Mouse (Mus musculus) megakaryocyte, adult 5-6 weeks (primary cell): ENCODE results near the gene Pou6f1. TPM values are rescaled to one million over a fixed set of nuclear protein-coding genes. Genes with fewer than 3 reads are reported as not detected.

ENCODE experiments used
- ATAC-seq: 2 replicates; pipeline ENCODE4 v1.8.0; 2016; ENCODE audit warnings: mild to moderate bottlenecking, inconsistent platforms; ENCODE audit not compliant: poor library complexity, severe bottlenecking
- total RNA-seq, 2 experiments: library from RNA; stranded (forward) in 1 of 2; stranded (reverse) in 1 of 2; fragments of 153-499, 151-499 nt in 1 of 2; fragments of 221-1000, 200-1000 nt in 1 of 2; gene quantifications; 2 replicates each; pipeline versions ENCODE4 v1.2.3 to v1.2.4; 2015 to 2017

Pou6f1 gene
- total RNA-seq (2015): 1.0 and 1.1 TPM in 2 replicates
- total RNA-seq (2017): 0.37 and 0.73 TPM in 2 replicates

GRCm38 (mm10) chr15:100599276-100600046, at the start of gene Pou6f1:
Gene Pou6f1, minus strand, starts transcription at chr15:100599984.
- ATAC-seq: no peak

GRCm38 (mm10) chr15:100646161-100646560, 46.4 kb upstream of the Pou6f1 start:
- no peak for ATAC-seq

GRCm38 (mm10) chr15:100642451-100642850, 42.7 kb upstream of the Pou6f1 start:
- ATAC-seq: no peak

DNA sequence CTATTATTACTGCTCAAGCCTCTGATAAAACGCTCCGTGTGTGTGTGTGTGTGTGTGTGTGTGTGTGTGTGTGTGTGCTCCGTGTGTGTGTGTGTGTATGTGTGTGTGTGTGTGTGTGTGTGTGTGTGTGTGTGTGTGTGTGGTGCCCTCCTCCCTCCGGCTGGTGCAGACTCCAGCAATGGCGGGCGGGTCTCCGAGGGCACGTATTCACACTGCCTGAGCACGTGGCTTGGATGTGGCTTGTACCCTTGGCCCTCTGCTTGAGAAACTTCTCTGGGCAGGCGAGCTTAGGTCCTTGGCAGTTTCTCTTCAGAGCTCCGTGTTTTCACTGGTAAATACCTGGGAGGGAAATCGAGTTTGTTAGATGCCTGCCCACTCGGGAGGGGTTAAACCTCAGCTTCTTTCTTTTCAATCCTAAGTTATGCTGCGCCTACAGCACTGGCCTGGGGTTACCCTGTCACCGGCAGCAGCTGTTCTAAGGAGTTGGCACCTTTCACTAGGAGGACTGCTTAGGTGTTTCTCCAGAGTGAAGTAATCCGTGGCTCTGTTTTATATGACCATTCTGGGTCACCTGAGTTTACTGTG, 41.5 kb upstream of the Pou6f1 start:
- ATAC-seq: no peak

GRCm38 (mm10) chr15:100639972-100640750, 40.4 kb upstream of the Pou6f1 start:
- no peak for ATAC-seq

DNA sequence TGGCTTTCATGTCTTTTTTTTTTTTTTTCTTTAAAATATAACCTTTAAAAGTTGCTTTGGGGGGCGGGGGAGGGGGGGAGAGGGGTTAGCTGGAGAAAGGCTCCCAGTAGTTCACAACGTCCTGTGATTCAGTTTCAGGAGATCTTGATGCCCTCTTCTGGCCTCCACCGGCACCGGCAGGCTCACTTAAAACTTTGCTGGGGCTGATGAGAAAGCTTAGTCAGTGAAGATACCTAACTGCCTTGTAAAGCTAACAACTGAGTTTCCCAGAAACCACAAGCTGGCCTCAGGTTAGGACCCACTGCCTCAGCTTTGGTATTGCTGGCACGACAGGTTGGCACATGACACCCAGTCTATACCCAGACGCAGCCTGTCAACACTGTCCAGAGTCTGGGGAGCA, 37.9 kb upstream of the Pou6f1 start:
- peak; percentile 50 for ATAC-seq

GRCm38 (mm10) chr15:100636700-100637501, 37.1 kb upstream of the Pou6f1 start, which contains the start of gene Smagp:
Gene Smagp, minus strand, starts transcription at chr15:100636940.
- peak; percentile 33 for ATAC-seq

- no peak for ATAC-seq
Observed at GRCm38 (mm10) chr15:100635851-100636645, 36.3 kb upstream of the Pou6f1 start.

DNA sequence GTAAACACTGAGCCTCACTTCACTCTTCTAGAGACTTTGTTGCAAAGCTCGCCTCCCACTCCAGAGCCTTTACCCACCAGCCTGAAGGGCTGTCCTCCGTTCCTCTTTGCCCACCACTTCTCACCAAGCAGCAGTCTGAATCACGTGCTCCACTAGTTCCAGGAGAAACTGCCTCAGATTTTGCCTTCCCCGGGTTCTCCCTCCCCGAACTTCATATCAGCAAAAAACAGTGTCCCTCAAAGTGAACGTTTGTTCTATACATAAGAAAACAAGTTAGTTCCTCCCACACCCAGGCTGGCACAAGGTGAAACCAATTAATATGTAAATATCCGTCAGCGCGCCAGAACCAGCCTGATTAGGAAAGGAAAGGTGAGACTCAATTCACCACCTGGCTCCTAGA, 35.5 kb upstream of the Pou6f1 start:
- no peak for ATAC-seq

DNA sequence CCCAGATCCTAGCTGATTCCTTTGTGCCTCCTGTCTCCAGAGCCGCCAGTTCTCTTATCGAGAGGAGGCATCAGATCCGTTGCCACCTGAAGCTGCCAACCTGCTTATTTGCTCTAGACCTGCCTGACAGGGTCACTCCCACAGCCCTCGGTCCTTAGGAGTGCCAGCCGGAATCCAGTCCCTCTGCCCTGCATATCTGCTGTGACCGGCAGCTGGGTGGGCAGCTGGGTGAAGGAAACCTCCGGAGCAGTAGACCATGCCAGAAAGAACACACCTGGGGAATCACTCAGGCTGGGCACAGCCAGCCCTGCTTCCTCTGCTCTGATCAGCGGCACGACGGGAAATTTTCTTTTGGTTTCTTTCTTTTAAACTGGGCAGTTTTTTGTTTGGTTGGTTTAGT, 33.6 kb upstream of the Pou6f1 start:
- ATAC-seq: no peak

GRCm38 (mm10) chr15:100632323-100632722, 32.5 kb upstream of the Pou6f1 start:
- no peak for ATAC-seq

DNA sequence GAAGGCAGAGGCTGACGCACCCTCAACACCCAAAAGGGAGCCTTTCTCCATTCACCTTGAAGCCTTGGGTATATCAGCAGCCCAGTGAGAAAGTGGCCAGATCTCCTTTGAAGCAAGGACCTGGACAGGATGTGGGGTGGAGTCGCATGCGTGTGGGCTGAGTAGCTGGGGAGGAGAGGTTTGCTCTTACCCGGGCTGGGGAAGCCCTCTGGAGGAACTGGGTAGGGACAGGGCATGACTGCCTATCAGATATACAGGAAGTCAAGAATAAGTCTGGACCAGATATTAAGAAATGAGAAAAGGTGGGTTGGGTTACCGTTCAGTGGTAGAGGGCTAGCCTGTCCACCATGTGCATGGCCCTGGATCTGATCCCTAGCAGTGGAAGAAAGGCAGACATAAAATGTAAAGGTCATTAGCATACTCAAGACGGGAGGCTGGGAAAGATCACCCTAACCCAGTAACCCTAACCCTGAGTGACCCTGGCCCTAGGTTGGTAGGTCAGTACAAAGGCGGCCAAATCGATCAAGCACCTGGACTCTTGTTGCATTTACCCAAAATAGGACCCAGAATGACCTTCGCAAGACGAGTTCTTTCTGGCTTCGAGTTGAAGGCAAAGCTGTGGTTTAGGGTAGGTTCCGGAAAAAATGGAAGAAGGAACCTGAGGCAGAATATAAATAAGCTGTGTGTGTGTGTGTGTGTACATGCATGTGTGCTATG, 31.8 kb upstream of the Pou6f1 start:
- peak; percentile 80 for ATAC-seq

DNA sequence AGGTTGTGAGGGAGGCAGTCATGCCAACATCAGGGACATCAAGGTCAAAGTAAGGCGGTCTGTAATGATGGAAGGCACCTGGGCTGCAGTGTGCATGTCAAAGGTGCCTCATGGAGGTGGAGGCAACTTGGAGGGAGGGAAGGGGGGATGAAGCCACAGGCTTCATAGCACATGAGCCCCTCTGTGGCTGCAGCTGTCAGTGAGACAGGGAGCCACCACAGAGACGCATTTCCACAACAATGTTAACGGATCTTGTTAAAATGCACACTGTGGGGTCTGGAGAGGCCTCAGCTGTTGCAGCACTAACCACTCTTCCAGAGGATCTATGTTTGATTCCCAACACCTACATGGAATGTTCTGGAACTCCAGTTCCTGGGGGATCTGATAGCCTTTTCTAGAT, 30.3 kb upstream of the Pou6f1 start:
- ATAC-seq: no peak

GRCm38 (mm10) chr15:100628797-100629196, 29.0 kb upstream of the Pou6f1 start:
- no peak for ATAC-seq

DNA sequence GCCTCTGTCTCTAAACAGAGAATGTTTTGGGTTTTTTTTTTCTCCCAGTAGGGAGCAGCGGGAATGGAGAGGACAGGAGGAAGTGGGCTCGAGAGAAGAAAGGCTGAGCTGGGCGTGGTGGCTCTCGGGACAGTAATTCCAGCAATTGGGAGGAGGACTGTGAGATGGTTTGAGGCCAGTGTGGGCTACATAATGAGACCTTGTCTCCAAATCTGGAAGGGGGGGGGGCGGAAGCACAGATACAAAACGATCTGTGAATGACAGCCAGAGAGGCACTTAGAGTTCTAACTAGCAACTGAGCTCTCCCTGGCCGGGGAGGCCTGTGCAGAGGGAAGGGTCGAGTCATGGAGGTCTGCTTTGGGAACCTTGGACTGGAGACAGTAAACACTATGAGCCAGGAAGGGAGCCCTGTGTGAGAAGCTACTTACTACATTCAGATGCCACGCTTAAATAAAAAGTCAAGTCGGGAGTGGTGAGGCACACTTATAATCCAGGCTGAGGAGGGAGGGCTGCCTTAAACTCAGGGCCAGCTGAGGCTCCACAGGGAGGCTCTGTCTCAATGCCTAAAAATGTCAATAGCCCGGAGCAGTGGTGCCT, 28.1 kb upstream of the Pou6f1 start:
- ATAC-seq: no peak

- ATAC-seq: no peak
Observed at GRCm38 (mm10) chr15:100627287-100627686, 27.5 kb upstream of the Pou6f1 start.

DNA sequence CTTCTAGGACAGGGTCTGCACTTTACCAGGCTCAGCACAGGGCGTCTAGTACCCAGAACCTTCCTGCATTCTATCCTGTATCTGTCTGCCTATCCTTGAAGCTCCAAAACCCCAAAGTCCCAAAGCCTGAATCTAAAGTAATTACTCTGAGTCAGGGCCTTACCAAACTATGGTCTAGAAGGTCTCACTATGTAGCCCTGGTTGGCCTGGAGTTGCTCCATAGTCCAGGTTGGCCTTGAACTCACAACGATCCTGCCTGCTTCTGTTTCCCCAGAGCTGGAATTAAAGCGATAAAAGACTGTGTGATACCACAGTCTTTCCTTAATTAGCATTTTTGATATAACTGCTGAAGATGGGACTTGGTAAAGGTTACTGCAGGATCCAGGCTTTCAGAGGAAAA, 24.7 kb upstream of the Pou6f1 start:
- no peak for ATAC-seq

DNA sequence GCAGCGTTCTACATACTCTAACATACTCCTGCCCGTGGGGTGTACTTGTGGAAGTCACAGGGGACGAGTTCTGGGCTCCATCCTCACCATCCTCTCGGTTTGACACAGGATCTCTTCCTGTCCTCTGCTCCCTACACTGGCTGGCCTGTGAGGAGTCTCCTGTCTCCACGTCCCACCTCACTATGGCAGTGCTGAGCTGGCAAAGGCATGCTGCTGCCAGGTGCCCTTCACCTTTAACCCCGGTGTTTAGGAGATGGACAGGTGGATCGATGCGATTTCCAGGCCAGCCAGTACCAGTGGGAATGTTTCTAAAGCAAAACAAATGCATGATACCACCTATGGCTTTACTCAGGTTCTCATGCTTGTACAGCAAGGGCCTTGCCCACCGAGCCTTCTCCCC, 24.0 kb upstream of the Pou6f1 start:
- no peak for ATAC-seq

- ATAC-seq: peak; percentile 76
Observed at GRCm38 (mm10) chr15:100622164-100622563, 22.4 kb upstream of the Pou6f1 start.
